Mouse (Mus musculus) liver, embryonic 15.5 days (tissue): Measurements from ENCODE around the gene Anp32e. TPM values are rescaled to one million over a fixed set of nuclear protein-coding genes. Genes with fewer than 3 reads are reported as not detected.

Source experiments
- ATAC-seq: fragments of 200-750 bp; cut with Nextera tagmentation; 2 replicates; pipeline ENCODE4 v1.8.0; 2017; ENCODE audit warnings: moderate number of reproducible peaks, mild to moderate bottlenecking, moderate library complexity; ENCODE audit not compliant: insufficient read depth
- H3K27ac ChIP-seq: fragments of 300-500 bp; sonication (generic); replicated peaks from 2 replicates; pipeline ENCODE4 v1.5.1; 2015; ENCODE audit warnings: mild to moderate bottlenecking, inconsistent platforms
- H3K27me3 ChIP-seq: fragments of 300-500 bp; sonication (generic); 2 replicates; pipeline ENCODE4 v1.6.1; 2015; ENCODE audit warnings: mild to moderate bottlenecking, inconsistent platforms
- H3K36me3 ChIP-seq: fragments of 300-500 bp; sonication (generic); replicated peaks from 2 replicates; pipeline ENCODE4 v1.6.1; 2015; ENCODE audit warnings: moderate library complexity, mild to moderate bottlenecking, inconsistent platforms
- H3K4me1 ChIP-seq: fragments of 300-500 bp; sonication (generic); replicated peaks from 2 replicates; pipeline ENCODE4 v1.6.1; 2015; ENCODE audit warnings: inconsistent platforms
- H3K4me2 ChIP-seq: fragments of 300-500 bp; sonication (generic); 2 replicates; pipeline ENCODE4 v1.6.1; 2015; ENCODE audit warnings: moderate library complexity, mild to moderate bottlenecking, inconsistent platforms
- H3K4me3 ChIP-seq: fragments of 300-500 bp; sonication (generic); replicated peaks from 2 replicates; pipeline ENCODE4 v1.5.1; 2015; ENCODE audit warnings: mild to moderate bottlenecking, inconsistent platforms
- H3K9ac ChIP-seq: fragments of 300-500 bp; sonication (generic); 2 replicates; pipeline ENCODE4 v1.6.1; 2015; ENCODE audit warnings: moderate library complexity, mild to moderate bottlenecking, inconsistent platforms
- H3K9me3 ChIP-seq: fragments of 300-500 bp; sonication (generic); replicated peaks from 2 replicates; pipeline ENCODE4 v1.6.1; 2016; ENCODE audit warnings: inconsistent platforms
- WGBS: fragments of 180-500 bp; shearing (Covaris S2); methylation state at CpG from one replicate; pipeline ENCODE4 v1.1.7; 2015; ENCODE audit warnings: mixed read lengths; ENCODE audit not compliant: insufficient replicate concordance; 5-methylcytosine and 5-hydroxymethylcytosine counted together
- polyA plus RNA-seq: library from polyadenylated mRNA; unstranded; fragments of >200 nt; fragmentation: Nextera tagmentation; extraction: Ambion mirVana; gene quantifications from 2 replicates; pipeline ENCODE4 v1.2.1, GENCODE M21; 2015

The Anp32e gene
- polyA plus RNA-seq, result 117 and 129 TPM in 2 replicates

DNA sequence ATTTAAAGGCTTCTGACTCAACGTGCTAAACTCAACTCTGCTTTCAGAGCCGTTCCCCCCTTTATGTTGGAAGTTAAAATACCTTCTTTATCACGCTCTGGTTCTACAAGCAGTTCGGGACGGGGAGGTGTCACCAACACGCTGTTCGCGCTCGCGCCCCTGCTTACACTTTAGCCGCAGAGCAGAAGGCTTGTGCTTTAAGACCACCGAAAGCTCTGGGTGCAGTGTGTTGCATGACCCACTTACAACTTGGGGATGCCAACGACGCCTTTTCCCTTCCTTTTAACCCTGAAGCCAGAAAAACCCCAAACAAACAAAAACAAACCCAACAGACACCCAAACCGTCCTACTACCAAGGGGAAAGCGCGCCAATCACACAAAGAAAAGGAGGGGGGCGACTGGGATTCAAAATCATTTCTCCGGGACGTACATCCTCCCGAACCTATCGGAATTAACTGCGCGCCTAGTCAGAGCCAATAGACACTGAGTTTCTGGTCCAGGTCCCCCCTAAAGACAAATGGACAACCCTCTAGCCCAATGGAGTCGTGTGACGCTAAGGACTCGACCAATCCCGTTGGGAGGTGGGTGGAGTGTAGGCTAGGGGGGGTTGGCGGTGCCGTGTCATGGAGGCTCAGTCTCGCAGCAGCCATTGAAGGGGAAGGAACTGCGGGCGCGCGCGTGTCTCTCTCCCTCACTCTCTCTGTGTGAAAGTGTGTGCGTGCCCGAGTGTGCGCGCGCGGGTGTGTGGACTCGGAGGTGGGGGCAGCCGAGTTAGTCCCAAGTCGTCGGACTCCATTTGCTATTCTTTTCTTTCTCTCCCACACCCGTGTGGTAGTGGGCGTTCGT, at the start of gene Anp32e:
TSS of gene Anp32e (plus strand) at position 589 of the 846 bp plus-strand sequence.
- WGBS, result under 1% methylated on average over 49 of the region's 49 CpGs
- peak; percentile 99 for ATAC-seq
- H3K27me3 ChIP-seq, result no peaks in the 10 kb centered on the region
- H3K9me3 ChIP-seq, result no peaks in the 10 kb centered on the region
- H3K4me2 ChIP-seq, result peak within 1 kb of the TSS; percentile 83
- H3K36me3 ChIP-seq, result peaks cover 8% of the 10 kb centered on the region
- H3K4me3 ChIP-seq, result peak within 1 kb of the TSS; percentile 90
- H3K27ac ChIP-seq, result peak within 1 kb of the TSS; percentile 92
- peak within 1 kb of the TSS; percentile 98 for H3K9ac ChIP-seq
- peaks cover 35% of the 10 kb centered on the region for H3K4me1 ChIP-seq

DNA sequence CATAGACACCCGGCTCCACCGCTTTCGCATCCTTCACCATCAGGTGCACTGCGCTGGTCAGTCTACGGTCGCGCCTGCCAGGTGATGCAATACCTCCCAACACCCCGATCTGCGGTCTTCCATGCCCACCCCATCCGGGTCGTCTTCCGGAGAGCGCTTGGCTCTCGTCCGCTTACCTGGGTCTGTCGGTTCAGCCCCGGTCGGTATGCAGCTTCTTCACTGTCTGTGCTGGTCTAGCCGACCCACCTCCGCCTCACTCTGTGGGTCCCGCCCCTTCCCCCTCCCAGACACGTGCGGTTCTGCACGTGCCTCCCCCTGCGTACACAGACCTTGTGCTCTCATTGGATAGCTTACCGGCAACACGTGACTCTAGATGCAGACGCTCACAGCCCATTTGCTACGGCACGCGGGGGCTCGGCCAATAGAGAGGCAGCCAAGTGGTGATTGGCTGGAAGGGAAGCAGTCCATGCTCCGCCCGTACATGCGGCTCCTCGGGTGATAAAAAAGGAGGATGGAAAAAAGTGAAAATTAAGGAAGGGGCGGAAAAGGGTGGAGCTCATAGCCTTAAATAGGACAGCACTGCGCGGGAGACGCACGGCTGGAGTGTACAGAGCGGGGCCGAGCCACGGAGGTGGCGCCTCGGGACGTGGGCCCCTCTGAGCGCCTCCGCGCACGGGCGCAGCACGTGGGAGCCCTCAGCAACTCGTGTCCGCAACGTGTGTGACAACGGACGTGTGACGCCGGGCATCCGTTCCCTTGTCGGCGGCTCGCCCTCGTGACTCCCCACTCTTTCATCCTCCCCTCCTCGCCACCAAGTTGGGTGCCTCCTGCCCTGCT, 46.8 kb upstream of the Anp32e start, which contains the start of gene Ciart:
TSS of gene Ciart (minus strand) at position 273 of the 837 bp plus-strand sequence.
- Histone ChIP-seq H3K9ac (peak within 1 kb of the TSS; percentile 43; the same call in 1 of the 2 replicates), H3K36me3 (no peaks in the 10 kb centered on the region), H3K4me1 (peaks cover 31% of the 10 kb centered on the region), H3K4me2 (peak within 1 kb of the TSS; percentile 95), H3K27me3 (peaks cover 39% of the 10 kb centered on the region), H3K4me3 (peak within 1 kb of the TSS; percentile 58), H3K9me3 (no peaks in the 10 kb centered on the region), H3K27ac (no peak within 1 kb of the TSS)
- WGBS, result under 1% methylated on average over 66 of the region's 66 CpGs
- peak; percentile 94 for ATAC-seq

DNA sequence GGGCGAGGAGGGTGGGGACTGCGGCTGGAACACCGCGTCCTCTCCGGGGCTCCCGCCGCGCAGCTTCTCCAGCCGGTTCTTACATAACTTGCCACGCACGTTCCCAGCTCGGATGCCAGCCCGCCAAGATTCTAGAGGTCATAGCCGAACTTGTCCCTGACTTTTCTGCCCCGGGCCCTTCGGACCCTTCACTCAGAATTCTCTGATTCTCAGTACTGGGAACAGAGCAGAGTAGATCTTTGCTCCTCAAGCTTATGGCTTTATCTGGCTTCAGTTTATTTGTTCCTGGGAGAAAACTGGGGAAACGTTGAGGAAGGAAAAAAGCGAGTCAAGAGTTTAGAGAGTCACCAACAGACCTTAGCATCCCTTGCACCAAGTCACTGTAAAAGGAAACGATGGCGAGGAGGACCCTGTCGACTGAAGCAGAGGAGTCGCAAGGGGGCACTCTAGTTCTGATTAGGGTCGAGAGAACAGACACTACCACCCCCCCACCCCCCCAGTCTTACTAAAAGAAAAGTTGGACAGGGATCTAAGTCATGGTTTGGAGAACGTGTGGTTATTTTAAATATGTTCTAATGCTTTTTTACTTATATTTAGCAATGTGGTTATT, 46.1 kb upstream of the Anp32e start:
- Histone ChIP-seq H3K9ac (peak overlapping the region; percentile 43; the same call in 1 of the 2 replicates), H3K27me3 (peaks cover 39% of the 10 kb centered on the region), H3K4me2 (peak overlapping the region; percentile 95), H3K9me3 (no peaks in the 10 kb centered on the region), H3K27ac (no peak overlapping the region), H3K4me3 (peak overlapping the region; percentile 58), H3K36me3 (no peaks in the 10 kb centered on the region), H3K4me1 (peaks cover 31% of the 10 kb centered on the region)
- 3% methylated on average over 24 of the region's 24 CpGs for WGBS
- no peak for ATAC-seq

DNA sequence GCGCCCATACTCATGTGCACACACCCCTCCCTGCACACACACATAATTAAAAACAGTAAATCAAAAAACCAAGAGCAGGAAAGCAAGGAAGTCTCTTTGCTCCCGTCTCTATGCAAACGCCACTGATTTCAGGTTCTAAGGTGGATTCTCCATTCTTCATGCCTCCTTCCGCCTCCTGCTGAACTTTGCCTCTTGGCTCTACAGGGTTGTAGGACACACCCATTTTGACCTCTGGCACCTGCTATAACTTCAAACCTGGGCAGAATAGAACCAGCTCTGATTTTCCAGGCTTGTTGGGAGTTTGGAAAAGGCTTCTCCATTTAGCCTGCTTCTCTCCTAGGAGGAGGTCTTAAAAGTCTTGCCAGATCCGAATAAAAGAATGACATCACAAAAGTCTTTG, 44.6 kb upstream of the Anp32e start:
- Histone ChIP-seq H3K4me2 (no peak overlapping the region), H3K27me3 (peaks cover 39% of the 10 kb centered on the region), H3K9me3 (no peaks in the 10 kb centered on the region), H3K4me1 (peaks cover 31% of the 10 kb centered on the region), H3K36me3 (no peaks in the 10 kb centered on the region), H3K4me3 (no peak overlapping the region), H3K9ac (no peak overlapping the region), H3K27ac (no peak overlapping the region)
- 74% methylated on average over 5 of the region's 5 CpGs for WGBS
- ATAC-seq, result no peak

DNA sequence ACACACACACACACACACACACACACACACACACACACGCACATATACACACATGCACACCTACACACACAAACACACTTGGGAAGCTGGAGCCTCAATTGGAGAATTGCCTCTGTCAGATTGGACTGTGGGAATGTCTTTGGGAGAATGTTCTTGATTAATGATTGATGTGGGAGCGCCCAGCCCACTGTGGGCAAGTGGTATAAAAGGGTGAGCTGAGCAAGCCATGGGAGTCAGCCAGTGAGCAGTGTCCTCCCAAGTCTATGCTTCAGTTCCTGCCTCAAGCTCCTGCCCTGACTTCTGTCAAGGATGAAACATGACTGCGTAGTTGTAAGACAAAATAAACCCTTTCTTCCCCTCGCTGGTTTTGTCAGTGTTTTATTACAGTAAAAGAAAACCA, 41.5 kb upstream of the Anp32e start:
- H3K36me3 ChIP-seq, result no peaks in the 10 kb centered on the region
- no peak for ATAC-seq
- H3K27ac ChIP-seq, result no peak overlapping the region
- 66% methylated on average over 4 of the region's 4 CpGs for WGBS
- H3K4me3 ChIP-seq, result no peak overlapping the region
- peaks cover 40% of the 10 kb centered on the region for H3K4me1 ChIP-seq
- no peak overlapping the region for H3K9ac ChIP-seq
- H3K9me3 ChIP-seq, result no peaks in the 10 kb centered on the region
- peaks cover 23% of the 10 kb centered on the region for H3K27me3 ChIP-seq
- H3K4me2 ChIP-seq, result no peak overlapping the region

DNA sequence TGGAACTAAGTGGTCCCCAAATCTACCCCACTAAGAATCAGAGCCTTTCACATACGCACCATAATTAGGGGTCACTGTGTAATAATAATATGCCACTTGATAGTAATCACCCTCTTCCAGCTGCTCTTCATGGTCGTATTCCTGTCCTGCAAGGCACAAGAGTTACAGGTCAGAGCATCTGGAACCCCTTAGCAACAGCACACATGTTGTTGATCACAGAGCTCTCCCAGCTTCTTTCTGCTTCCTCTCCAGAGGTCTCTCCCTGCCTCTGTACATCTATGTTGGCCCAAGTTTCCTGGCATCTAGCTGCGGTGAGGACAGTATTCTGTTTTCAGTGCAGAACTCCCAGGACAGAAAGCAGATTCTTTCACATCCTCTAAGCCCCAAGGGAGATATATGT, 39.4 kb upstream of the Anp32e start:
- no peak for ATAC-seq
- 72% methylated on average over 3 of the region's 3 CpGs for WGBS

DNA sequence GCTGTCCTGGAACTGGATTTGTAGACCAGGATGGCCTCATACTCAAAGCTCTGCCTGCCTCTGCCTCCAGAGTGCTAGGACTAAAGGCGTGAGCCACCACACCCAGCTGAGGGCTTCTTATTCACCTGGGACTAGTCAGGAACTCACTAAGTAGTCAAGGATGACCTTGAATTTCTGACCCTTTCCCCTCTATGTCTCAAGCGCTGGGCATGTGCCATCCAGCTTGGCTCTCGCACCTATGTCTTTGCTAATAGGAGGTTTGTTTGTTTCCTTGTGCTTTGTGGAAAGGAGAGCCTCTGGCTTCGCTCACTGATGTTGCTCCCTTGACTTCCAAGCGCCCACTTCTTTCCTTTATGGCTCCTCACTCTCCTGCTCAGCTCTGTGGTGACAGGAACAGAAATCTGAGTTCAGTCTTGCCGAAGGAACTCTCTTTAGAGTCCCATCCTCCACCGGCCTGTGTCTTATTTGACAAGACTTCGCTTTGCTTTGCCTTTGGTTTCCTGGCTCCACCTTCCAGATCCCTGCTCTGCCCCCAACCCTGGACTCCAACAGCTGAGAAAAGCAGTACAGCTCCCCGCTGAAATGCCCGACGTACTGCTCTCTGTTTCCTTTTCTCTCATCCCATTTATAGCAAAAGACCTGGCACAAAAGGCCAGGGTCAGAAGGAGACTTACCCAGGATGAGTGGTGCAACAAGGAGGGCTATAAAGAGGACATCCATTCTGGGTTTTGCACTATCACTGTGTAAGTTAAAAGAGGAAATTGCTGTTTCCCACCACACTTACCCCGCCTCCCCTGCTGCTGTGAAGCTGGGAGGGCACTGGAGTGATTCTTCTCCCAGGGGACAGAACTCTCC, 37.6 kb upstream of the Anp32e start, which contains the start of gene BC028528:
TSS of gene BC028528 (minus strand) at position 795 of the 855 bp plus-strand sequence.
- H3K4me2 ChIP-seq, result peak within 1 kb of the TSS; percentile 87
- H3K9ac ChIP-seq, result peak within 1 kb of the TSS; percentile 10; the same call in 1 of the 2 replicates
- H3K9me3 ChIP-seq, result no peaks in the 10 kb centered on the region
- peaks cover 9% of the 10 kb centered on the region; the same call in 1 of the 2 replicates for H3K27me3 ChIP-seq
- H3K27ac ChIP-seq, result peak within 1 kb of the TSS; percentile 61
- H3K4me1 ChIP-seq, result peaks cover 44% of the 10 kb centered on the region
- peak within 1 kb of the TSS; percentile 19 for H3K4me3 ChIP-seq
- ATAC-seq, result no peak
- 19% methylated on average over 12 of the region's 12 CpGs for WGBS
- no peaks in the 10 kb centered on the region for H3K36me3 ChIP-seq

More for the DNA sequence above, 39.4 kb upstream of the Anp32e start:
- H3K9me3 ChIP-seq, result no peaks in the 10 kb centered on the region
- no peaks in the 10 kb centered on the region for H3K36me3 ChIP-seq
- H3K4me1 ChIP-seq, result peaks cover 43% of the 10 kb centered on the region
- H3K4me3 ChIP-seq, result no peak overlapping the region
- H3K9ac ChIP-seq, result no peak overlapping the region
- no peak overlapping the region for H3K4me2 ChIP-seq
- peaks cover 15% of the 10 kb centered on the region; the same call in 1 of the 2 replicates for H3K27me3 ChIP-seq
- no peak overlapping the region for H3K27ac ChIP-seq

DNA sequence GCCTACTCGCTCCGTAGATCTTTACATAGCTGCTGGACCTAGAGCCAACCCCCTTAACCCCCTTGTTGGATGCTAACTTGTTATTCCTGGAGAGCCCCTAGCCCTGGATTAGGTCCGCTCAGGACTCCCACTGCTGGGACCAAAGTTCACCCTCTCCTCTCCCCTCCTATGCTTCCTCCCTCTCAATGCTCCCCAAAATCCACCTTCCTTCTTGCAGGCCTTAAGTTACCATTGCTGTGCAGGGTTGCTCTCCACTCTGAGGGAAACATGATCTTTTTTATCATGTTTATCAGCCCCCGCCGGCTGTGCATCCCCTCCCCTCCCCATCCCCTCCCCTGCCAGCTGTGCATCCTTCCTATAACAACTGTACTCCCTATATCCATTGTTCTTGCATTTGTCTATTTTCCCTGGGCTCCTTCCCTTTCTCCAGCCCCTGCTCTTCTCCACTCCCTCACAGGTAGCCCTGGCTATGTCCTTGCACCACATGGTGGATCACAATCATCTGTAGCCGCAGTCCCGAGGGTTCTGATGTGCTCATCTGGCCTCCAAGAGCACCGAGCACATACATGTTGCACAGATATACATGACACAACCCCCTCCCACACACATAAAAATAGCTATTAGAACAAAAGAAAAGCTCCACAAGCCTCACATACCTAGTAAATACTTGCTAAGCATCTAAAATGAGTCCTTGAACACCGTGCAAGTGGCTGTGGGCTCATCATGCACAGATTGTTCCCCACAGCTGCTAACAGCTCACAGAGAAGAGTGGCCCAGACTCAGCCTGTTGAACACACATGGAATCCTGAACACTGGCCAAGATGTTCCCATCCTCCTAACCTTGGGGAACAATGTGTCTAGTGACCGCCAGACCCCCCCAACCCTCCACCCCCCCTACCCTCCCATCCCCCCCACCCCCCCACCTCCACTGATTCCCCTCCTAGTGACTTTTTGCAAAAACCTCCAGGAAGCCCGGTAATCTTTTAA, 36.7 kb upstream of the Anp32e start:
- peak overlapping the region; percentile 61 for H3K27ac ChIP-seq
- H3K36me3 ChIP-seq, result 0 out of 2 replicates have a peak, but pooled peaks cover under 1% of the 10 kb centered on the region
- no peak for ATAC-seq
- H3K4me3 ChIP-seq, result peak overlapping the region; percentile 19
- peaks cover 44% of the 10 kb centered on the region for H3K4me1 ChIP-seq
- peak overlapping the region; percentile 87 for H3K4me2 ChIP-seq
- peaks cover 9% of the 10 kb centered on the region; the same call in 1 of the 2 replicates for H3K27me3 ChIP-seq
- H3K9me3 ChIP-seq, result no peaks in the 10 kb centered on the region
- WGBS, result 26% methylated on average over 11 of the region's 11 CpGs
- H3K9ac ChIP-seq, result peak overlapping the region; percentile 10; the same call in 1 of the 2 replicates

DNA sequence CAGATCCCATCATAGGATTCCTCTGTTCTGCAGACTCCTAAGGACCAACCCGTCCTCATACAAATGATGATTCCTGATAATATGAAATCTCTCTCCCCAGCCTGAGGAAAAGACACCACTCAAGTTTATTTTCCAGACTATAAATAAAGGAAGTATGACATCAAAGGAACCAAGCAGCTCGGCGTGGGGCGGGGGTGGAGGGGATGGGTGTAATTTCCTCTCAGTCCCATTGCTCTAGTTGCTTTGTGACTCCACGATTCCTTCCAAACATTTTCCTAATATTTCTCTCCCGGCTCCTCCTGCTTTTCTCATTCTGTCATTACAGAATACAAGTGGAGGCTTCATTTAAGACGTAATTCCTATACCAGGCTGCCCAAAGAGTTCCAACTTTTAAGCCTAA, 35.9 kb upstream of the Anp32e start:
- Histone ChIP-seq H3K9me3 (no peaks in the 10 kb centered on the region), H3K9ac (peak overlapping the region; percentile 44), H3K36me3 (0 out of 2 replicates have a peak, but pooled peaks cover 5% of the 10 kb centered on the region), H3K27ac (peak overlapping the region; percentile 4; the same call in 1 of the 2 replicates), H3K27me3 (peaks cover 9% of the 10 kb centered on the region; the same call in 1 of the 2 replicates), H3K4me2 (peak overlapping the region; percentile 87), H3K4me3 (peak overlapping the region; percentile 69), H3K4me1 (peaks cover 44% of the 10 kb centered on the region)
- no peak for ATAC-seq
- WGBS, result 10% methylated on average over 7 of the region's 7 CpGs
